Comparison of ENCODE assay signal across 8 mouse cellular contexts in genomic region chr5:125215346-125215929, GRCm38 (mm10). TPM values are rescaled to one million over a fixed set of nuclear protein-coding genes. Genes with fewer than 3 reads are reported as not detected.
DNase-seq lines count a peak whose midpoint lies in the region; ATAC-seq and TF ChIP-seq lines count a peak whose summit lies in the region.

No protein-coding gene starts in this region.

- peak overlapping the region; percentile 55; the same call in 1 of the 2 replicates for H3K9ac ChIP-seq in forebrain, embryonic 14.5 days (ENCODE audit: low read length)
- peak overlapping the region; percentile 45 for H3K9ac ChIP-seq in hindbrain, embryonic 12.5 days
- H3K9ac ChIP-seq in limb, embryonic 11.5 days (ENCODE audit: low read length): peak overlapping the region; percentile 67
- peak overlapping the region; percentile 70 for H3K9ac ChIP-seq in stomach, embryonic 16.5 days (ENCODE audit: low read length)

- ATAC-seq in forebrain, embryonic 14.5 days: no peak
- no peak; the same call in 1 of the 2 replicates for ATAC-seq in hindbrain, embryonic 12.5 days (ENCODE audit: low FRiP score)
- peak; percentile 1; the same call in 1 of the 2 replicates for ATAC-seq in limb, embryonic 11.5 days (ENCODE audit: insufficient number of reproducible peaks, low FRiP score, low TSS enrichment, low read depth)
- ATAC-seq in stomach, embryonic 16.5 days (ENCODE audit: insufficient read depth, low FRiP score): peak; percentile 26; the same call in 1 of the 2 replicates

- peaks cover 23% of the 10 kb centered on the region for H3K4me1 ChIP-seq in forebrain, embryonic 14.5 days (ENCODE audit: control insufficient read depth, insufficient read depth, low read length)
- H3K4me1 ChIP-seq in hindbrain, embryonic 12.5 days: peaks cover 28% of the 10 kb centered on the region
- peaks cover 11% of the 10 kb centered on the region for H3K4me1 ChIP-seq in limb, embryonic 11.5 days (ENCODE audit: control insufficient read depth, insufficient read depth, low read length)
- peaks cover 14% of the 10 kb centered on the region for H3K4me1 ChIP-seq in stomach, embryonic 16.5 days (ENCODE audit: control insufficient read depth, insufficient read depth, low read length)

- H3K4me3 ChIP-seq in left cerebral cortex, adult 2 months: no peak overlapping the region
- H3K4me3 ChIP-seq in forebrain, embryonic 14.5 days (ENCODE audit: low read depth, low read length): no peak overlapping the region
- H3K4me3 ChIP-seq in hindbrain, embryonic 12.5 days: 0 out of 2 replicates have a peak overlapping the region, but pooled peaks have one; percentile 1
- peak overlapping the region; percentile 12; the same call in 1 of the 2 replicates for H3K4me3 ChIP-seq in limb, embryonic 11.5 days (ENCODE audit: low read depth, low read length)
- H3K4me3 ChIP-seq in stomach, embryonic 16.5 days (replicated peaks; ENCODE audit: low read length): peak overlapping the region; percentile 33

- intact Hi-C loops in left cerebral cortex, adult 2 months (cut with DNase I): loop anchor here (1.0 kb wide), 1 partner anchor 12 kb away; no protein-coding TSS in a partner anchor
- intact Hi-C loops in left cerebral cortex, postnatal 14 days (cut with DNase I): loop anchor here (2.0 kb wide), 1 partner anchor 29 kb away; no protein-coding TSS in a partner anchor

- H3K4me2 ChIP-seq in forebrain, embryonic 14.5 days (ENCODE audit: low read length): peak overlapping the region; percentile 45
- H3K4me2 ChIP-seq in hindbrain, embryonic 12.5 days (replicated peaks): peak overlapping the region; percentile 44
- peak overlapping the region; percentile 44 for H3K4me2 ChIP-seq in limb, embryonic 11.5 days (ENCODE audit: low read depth, severe bottlenecking)
- H3K4me2 ChIP-seq in stomach, embryonic 16.5 days (ENCODE audit: low read depth, low read length): peak overlapping the region; percentile 59

- H3K36me3 ChIP-seq in forebrain, embryonic 14.5 days (ENCODE audit: control insufficient read depth, insufficient read depth, low read length): no peaks in the 10 kb centered on the region
- no peaks in the 10 kb centered on the region for H3K36me3 ChIP-seq in hindbrain, embryonic 12.5 days
- no peaks in the 10 kb centered on the region for H3K36me3 ChIP-seq in limb, embryonic 11.5 days (ENCODE audit: control insufficient read depth, insufficient read depth, low read length)
- no peaks in the 10 kb centered on the region for H3K36me3 ChIP-seq in stomach, embryonic 16.5 days (ENCODE audit: control insufficient read depth, insufficient read depth, low read length)

- H3K9me3 ChIP-seq in forebrain, embryonic 14.5 days (replicated peaks; ENCODE audit: control insufficient read depth, low read length): no peaks in the 10 kb centered on the region
- no peaks in the 10 kb centered on the region for H3K9me3 ChIP-seq in hindbrain, embryonic 12.5 days (replicated peaks)
- no peaks in the 10 kb centered on the region for H3K9me3 ChIP-seq in limb, embryonic 11.5 days (ENCODE audit: control insufficient read depth, low read length)
- H3K9me3 ChIP-seq in stomach, embryonic 16.5 days (replicated peaks; ENCODE audit: control insufficient read depth, low read length): no peaks in the 10 kb centered on the region

- WGBS in forebrain, embryonic 14.5 days: 20% methylated on average over 11 of the region's 11 CpGs
- 27% methylated on average over 10 of the region's 11 CpGs for WGBS in hindbrain, embryonic 12.5 days
- 26% methylated on average over 10 of the region's 11 CpGs for WGBS in limb, embryonic 11.5 days
- 16% methylated on average over 11 of the region's 11 CpGs for WGBS in stomach, embryonic 16.5 days

- no peak for TF ChIP-seq CTCF in left cerebral cortex, adult 2 months (IDR thresholded peaks at IDR 0.05)

- H3K27ac ChIP-seq in left cerebral cortex, adult 2 months: peak overlapping the region; percentile 85
- peak overlapping the region; percentile 92 for H3K27ac ChIP-seq in forebrain, embryonic 14.5 days (ENCODE audit: low read depth, low read length)
- peak overlapping the region; percentile 81 for H3K27ac ChIP-seq in hindbrain, embryonic 12.5 days
- peak overlapping the region; percentile 70; the same call in 1 of the 2 replicates for H3K27ac ChIP-seq in limb, embryonic 11.5 days (replicated peaks; ENCODE audit: low read depth, low read length)
- H3K27ac ChIP-seq in stomach, embryonic 16.5 days (ENCODE audit: low read length): peak overlapping the region; percentile 92

- H3K27me3 ChIP-seq in forebrain, embryonic 14.5 days (replicated peaks; ENCODE audit: control insufficient read depth, insufficient read depth, low read length): no peaks in the 10 kb centered on the region
- H3K27me3 ChIP-seq in hindbrain, embryonic 12.5 days: 0 out of 2 replicates have a peak, but pooled peaks cover 8% of the 10 kb centered on the region
- H3K27me3 ChIP-seq in limb, embryonic 11.5 days (ENCODE audit: control insufficient read depth, insufficient read depth, low read length): no peaks in the 10 kb centered on the region
- H3K27me3 ChIP-seq in stomach, embryonic 16.5 days (ENCODE audit: control insufficient read depth, insufficient read depth, low read length): no peaks in the 10 kb centered on the region

- peak in 1 of 2 experiments; percentile 34 for DNase-seq in left cerebral cortex, adult 2 months (ENCODE audit: extremely low spot score in 1 of 2, low spot score in 2 of 2)
- no peak for DNase-seq in left cerebral cortex, postnatal 14 days (ENCODE audit: low spot score in 2 of 2)
- peak; percentile 87 to 89 for DNase-seq in adrenal gland, postnatal 36 days
- no peak for DNase-seq in forebrain, embryonic 14.5 days (ENCODE audit: low spot score)
- no peak for DNase-seq in limb, embryonic 11.5 days (ENCODE audit: low spot score)
- no peak for DNase-seq in spleen, adult 18-20 months

RNA-seq across cellular contexts. Expression of gene Ncor2, which starts 36.4 kb away (rescaled TPM):
- total RNA-seq in left cerebral cortex, adult 2 months (2021): 100 to 1,000 TPM; 228 to 270 TPM
- 100 to 1,000 TPM; 171 to 175 TPM for total RNA-seq in left cerebral cortex, postnatal 14 days (2021)
- total RNA-seq in adrenal gland, postnatal 36 days (2021): 100 to 1,000 TPM; 217 to 310 TPM
- polyA plus RNA-seq in forebrain, embryonic 14.5 days (2014; fragmentation: Nextera tagmentation; extraction: Ambion mirVana): 15.1 and 22.3 TPM in 2 replicates
- polyA plus RNA-seq in hindbrain, embryonic 12.5 days (2016; fragmentation: Nextera tagmentation; extraction: Ambion mirVana): 30.2 and 31.0 TPM in 2 replicates
- polyA plus RNA-seq in limb, embryonic 11.5 days (2014; fragmentation: Nextera tagmentation; extraction: Ambion mirVana): 23.6 and 24.3 TPM in 2 replicates
- 21.4 and 24.6 TPM in 2 replicates for polyA plus RNA-seq in stomach, embryonic 16.5 days (2015; fragmentation: Nextera tagmentation; extraction: Ambion mirVana)

Comparison
In these comparisons a context has a peak if more than half of its experiments do, and no peak if none do; other contexts are left out.
1. DNase-seq: peak in adrenal gland, postnatal 36 days (2 of 2); none in left cerebral cortex, postnatal 14 days (0 of 2), forebrain, embryonic 14.5 days (single experiment), limb, embryonic 11.5 days (single experiment) and spleen, adult 18-20 months (0 of 2).
2. H3K4me3 ChIP-seq: peak in hindbrain, embryonic 12.5 days (single experiment), limb, embryonic 11.5 days (single experiment) and stomach, embryonic 16.5 days (single experiment); none in left cerebral cortex, adult 2 months (single experiment) and forebrain, embryonic 14.5 days (single experiment).
3. ATAC-seq: peak in limb, embryonic 11.5 days (single experiment) and stomach, embryonic 16.5 days (single experiment); none in forebrain, embryonic 14.5 days (single experiment) and hindbrain, embryonic 12.5 days (single experiment).
4. Peak in every context shown above with its lines, with median percentiles within 50 percentile points of each other: H3K27ac ChIP-seq, H3K4me2 ChIP-seq and H3K9ac ChIP-seq.